ENCODE assay signal across 7 mouse cellular contexts in the genomic region with DNA sequence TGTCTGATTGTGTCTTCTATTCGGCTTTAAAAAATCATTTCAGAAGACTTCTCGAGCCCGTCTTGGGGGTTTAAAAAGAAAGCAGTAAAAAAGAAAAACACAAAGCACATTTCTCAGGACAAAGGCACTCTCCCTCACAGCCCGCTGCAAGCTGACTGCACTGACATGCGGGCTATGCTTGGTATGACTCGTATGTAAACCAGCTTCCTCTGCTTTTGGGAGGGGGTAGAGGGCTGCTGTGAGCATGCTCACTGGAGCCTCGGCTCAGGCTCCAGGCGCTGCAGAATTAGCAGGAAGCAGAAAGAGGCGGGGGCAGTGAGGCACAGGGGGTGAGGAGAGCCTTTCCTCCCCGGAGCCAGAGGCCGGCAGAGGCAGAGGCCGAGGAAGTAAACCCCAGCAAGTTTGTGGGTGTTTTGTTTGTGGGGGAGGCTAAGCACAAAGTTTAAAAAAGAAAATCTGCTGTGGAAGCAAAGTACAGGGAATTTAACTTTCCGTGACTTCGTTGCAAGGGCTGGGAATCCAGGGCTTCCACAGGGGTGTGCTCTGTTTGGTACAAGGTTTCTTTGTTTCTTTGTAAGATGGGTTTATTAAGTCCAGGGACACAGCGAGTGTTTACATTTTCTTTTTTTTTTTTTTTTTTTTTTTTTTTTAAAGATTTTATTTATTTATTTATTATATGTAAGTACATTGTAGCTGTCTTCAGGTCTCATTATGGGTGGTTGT. TPM values are rescaled to one million over a fixed set of nuclear protein-coding genes. Genes with fewer than 3 reads are reported as not detected.
DNase-seq lines count a peak whose midpoint lies in the region; ATAC-seq and TF ChIP-seq lines count a peak whose summit lies in the region.

No protein-coding gene starts in this region.

- no peak for TF ChIP-seq CTCF in embryonic fibroblast, embryonic 13.5 days (IDR thresholded peaks at IDR 0.05; ENCODE audit: borderline replicate concordance, insufficient read depth, low read length)
- TF ChIP-seq CTCF in midbrain, postnatal 0 days (IDR thresholded peaks at IDR 0.05) = no peak
- no peak for TF ChIP-seq CTCF in spleen, adult 2 months (IDR thresholded peaks at IDR 0.05; ENCODE audit: extremely low read depth, insufficient read depth, insufficient read length, insufficient replicate concordance)

- no peaks in the 10 kb centered on the region for H3K27me3 ChIP-seq in heart, embryonic 10.5 days (ENCODE audit: insufficient read depth, poor library complexity, severe bottlenecking)
- H3K27me3 ChIP-seq in kidney, embryonic 14.5 days (ENCODE audit: control insufficient read depth, insufficient read depth, low read length) = no peaks in the 10 kb centered on the region
- H3K27me3 ChIP-seq in midbrain, postnatal 0 days (ENCODE audit: insufficient read depth, low read length) = no peaks in the 10 kb centered on the region
- H3K27me3 ChIP-seq in spleen, adult 2 months (ENCODE audit: control insufficient read depth, insufficient read depth, low read length) = no peaks in the 10 kb centered on the region

- H3K36me3 ChIP-seq in heart, embryonic 10.5 days = peaks cover 9% of the 10 kb centered on the region
- H3K36me3 ChIP-seq in kidney, embryonic 14.5 days (ENCODE audit: control insufficient read depth, insufficient read depth, low read length) = no peaks in the 10 kb centered on the region
- no peaks in the 10 kb centered on the region for H3K36me3 ChIP-seq in midbrain, postnatal 0 days (ENCODE audit: insufficient read depth, low read length)
- H3K36me3 ChIP-seq in spleen, adult 2 months (ENCODE audit: control insufficient read depth, insufficient read depth, low read length) = no peaks in the 10 kb centered on the region

- peak; percentile 92 for ATAC-seq in kidney, embryonic 14.5 days (ENCODE audit: low FRiP score, low TSS enrichment)
- peak; percentile 85 for ATAC-seq in midbrain, postnatal 0 days (ENCODE audit: low FRiP score)

- peaks cover 13% of the 10 kb centered on the region; the same call in 1 of the 2 replicates for H3K4me1 ChIP-seq in embryonic fibroblast, embryonic 13.5 days (ENCODE audit: control insufficient read depth, insufficient read depth, low read length)
- peaks cover 34% of the 10 kb centered on the region for H3K4me1 ChIP-seq in heart, embryonic 10.5 days
- peaks cover 30% of the 10 kb centered on the region for H3K4me1 ChIP-seq in kidney, embryonic 14.5 days (ENCODE audit: control insufficient read depth, insufficient read depth, low read length)
- peaks cover 12% of the 10 kb centered on the region for H3K4me1 ChIP-seq in midbrain, postnatal 0 days (ENCODE audit: insufficient read depth, low read length)
- H3K4me1 ChIP-seq in spleen, adult 2 months (ENCODE audit: control insufficient read depth, insufficient read depth, insufficient read length) = peaks cover 25% of the 10 kb centered on the region; the same call in 1 of the 2 replicates

- peak overlapping the region; percentile 92 for H3K27ac ChIP-seq in embryonic fibroblast, embryonic 13.5 days (ENCODE audit: insufficient read depth, low read length)
- peak overlapping the region; percentile 96 for H3K27ac ChIP-seq in heart, embryonic 10.5 days
- peak overlapping the region; percentile 92 for H3K27ac ChIP-seq in kidney, embryonic 14.5 days (ENCODE audit: low read depth, low read length)
- H3K27ac ChIP-seq in midbrain, postnatal 0 days (ENCODE audit: low read depth, low read length) = peak overlapping the region; percentile 48
- H3K27ac ChIP-seq in spleen, adult 2 months (ENCODE audit: insufficient read depth, low read length) = peak overlapping the region; percentile 89

- WGBS in heart, embryonic 10.5 days = 7% methylated on average over 15 of the region's 15 CpGs
- WGBS in kidney, embryonic 14.5 days = 3% methylated on average over 15 of the region's 15 CpGs
- WGBS in midbrain, postnatal 0 days = under 1% methylated on average over 15 of the region's 15 CpGs
- WGBS in spleen, adult 2 months = 3% methylated on average over 15 of the region's 15 CpGs

- peak; percentile 95 for DNase-seq in adrenal gland, adult 2 months
- peak; percentile 95 for DNase-seq in heart, embryonic 10.5 days (ENCODE audit: low spot score)
- peak; percentile 85 for DNase-seq in liver
- peak; percentile 92 for DNase-seq in midbrain, postnatal 0 days (ENCODE audit: low spot score)
- DNase-seq in spleen, adult 2 months (ENCODE audit: low read depth in 1 of 2, low spot score in 2 of 2) = peak; percentile 70 to 84

- TF ChIP-seq POLR2A in embryonic fibroblast, embryonic 13.5 days (IDR thresholded peaks at IDR 0.05; ENCODE audit: low read depth, low read length) = peak; percentile 99
- TF ChIP-seq POLR2A in spleen, adult 2 months (IDR thresholded peaks at IDR 0.05; ENCODE audit: low read depth, low read length) = peak; percentile 98

- peak overlapping the region; percentile 66 for H3K4me2 ChIP-seq in kidney, embryonic 14.5 days (replicated peaks; ENCODE audit: low read depth, low read length)
- H3K4me2 ChIP-seq in midbrain, postnatal 0 days (ENCODE audit: low read depth, low read length, poor library complexity, severe bottlenecking) = peak overlapping the region; percentile 64

- H3K4me3 ChIP-seq in embryonic fibroblast, embryonic 13.5 days (ENCODE audit: insufficient read depth, low read length) = peak overlapping the region; percentile 100
- H3K4me3 ChIP-seq in heart, embryonic 10.5 days = peak overlapping the region; percentile 75
- H3K4me3 ChIP-seq in kidney, embryonic 14.5 days (ENCODE audit: low read length) = peak overlapping the region; percentile 56
- H3K4me3 ChIP-seq in midbrain, postnatal 0 days (ENCODE audit: low read depth, low read length) = peak overlapping the region; percentile 40
- peak overlapping the region; percentile 64 for H3K4me3 ChIP-seq in spleen, adult 2 months (ENCODE audit: extremely low read depth, insufficient read depth, insufficient read length)

- no peaks in the 10 kb centered on the region for H3K9me3 ChIP-seq in heart, embryonic 10.5 days
- peaks cover under 1% of the 10 kb centered on the region for H3K9me3 ChIP-seq in kidney, embryonic 14.5 days (ENCODE audit: control insufficient read depth, low read length)
- no peaks in the 10 kb centered on the region for H3K9me3 ChIP-seq in midbrain, postnatal 0 days (ENCODE audit: low read length)

- H3K9ac ChIP-seq in kidney, embryonic 14.5 days (ENCODE audit: low read depth, low read length) = peak overlapping the region; percentile 93
- H3K9ac ChIP-seq in midbrain, postnatal 0 days (replicated peaks; ENCODE audit: low read length, poor library complexity, severe bottlenecking) = peak overlapping the region; percentile 46

RNA-seq across cellular contexts. Expression of a gene that starts 48.0 kb away (rescaled TPM):
- total RNA-seq in adrenal gland, adult 2 months (2021) = 10 to 100 TPM; 57.5 to 76.3 TPM
- polyA plus RNA-seq in adrenal gland, adult 2 months (2012; rRNA removed) = 55.2 and 60.2 TPM in 2 replicates
- polyA plus RNA-seq in embryonic fibroblast, embryonic 13.5 days (2011; ENCODE audit: insufficient read length, low read depth, missing spikeins) = 31.1 and 36.4 TPM in 2 replicates
- 58.5 and 76.8 TPM in 2 replicates for polyA plus RNA-seq in heart, embryonic 10.5 days (2016; fragmentation: Nextera tagmentation; extraction: Ambion mirVana)
- polyA plus RNA-seq in kidney, embryonic 14.5 days (2014; fragmentation: Nextera tagmentation; extraction: Ambion mirVana) = 68.8 and 83.0 TPM in 2 replicates
- 43.7 and 58.5 TPM in 2 replicates for total RNA-seq in midbrain, postnatal 0 days (2014; rRNA removed)
- 36.0 and 40.7 TPM in 2 replicates for polyA plus RNA-seq in midbrain, postnatal 0 days (2015; fragmentation: Nextera tagmentation; extraction: Ambion mirVana)
- polyA plus RNA-seq in spleen, adult 2 months (2012; rRNA removed) = 36.1 and 43.6 TPM in 2 replicates

Comparison
In these comparisons a context has a peak if more than half of its experiments do, and no peak if none do; other contexts are left out.
1. Peak in every context shown above with its lines: DNase-seq, ATAC-seq, H3K4me3 ChIP-seq and H3K27ac ChIP-seq.
2. H3K4me3 ChIP-seq: peak in every context shown above with its lines; median percentile 100 in embryonic fibroblast, embryonic 13.5 days; 75 in heart, embryonic 10.5 days; 64 in spleen, adult 2 months; 56 in kidney, embryonic 14.5 days; 40 in midbrain, postnatal 0 days.